Mouse (Mus musculus) mature B cell (primary cell): ENCODE data around the gene Fcnb.

Experiments
- in situ Hi-C: fragments of 300-500 bp; cut with MboI; formaldehyde crosslinking; loops from 2 replicates; pipeline ENCODE4 v1.14.3; 2019

Gene Fcnb

DNA sequence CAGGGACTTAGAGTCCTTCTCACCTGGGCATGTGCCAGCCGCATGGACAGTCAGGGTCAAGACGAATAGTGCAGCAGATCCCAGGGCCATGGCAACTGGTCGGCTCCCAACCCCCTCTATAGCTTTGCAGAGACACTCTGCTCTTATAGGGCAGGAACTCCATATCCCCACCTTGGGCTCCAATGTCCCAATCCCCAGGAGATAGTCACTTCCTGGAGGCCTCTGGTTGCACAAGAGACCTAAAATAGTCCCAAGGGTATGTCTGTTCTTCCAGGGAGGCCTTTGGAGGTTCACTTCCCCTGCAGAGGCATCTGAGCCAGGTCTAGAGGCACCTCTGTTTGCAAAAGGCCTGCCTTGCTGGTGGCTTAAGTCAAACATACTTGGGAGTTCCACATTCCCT is at the start of gene Fcnb:
Gene Fcnb, minus strand, starts transcription at position 118 of the 400 bp plus-strand sequence.
- in situ Hi-C loops: no loop called here

GRCm38 (mm10) chr2:28133833-28134232 is 49.1 kb upstream of the Fcnb start:
- in situ Hi-C loops: no loop called here

- in situ Hi-C loops: no loop called here
These were observed 47.4 kb upstream of the Fcnb start for GRCm38 (mm10) chr2:28132117-28132516.

GRCm38 (mm10) chr2:28126763-28127438 is 42.2 kb upstream of the Fcnb start:
- in situ Hi-C loops: no loop called here

GRCm38 (mm10) chr2:28123910-28124309 is 39.2 kb upstream of the Fcnb start:
- in situ Hi-C loops: no loop called here

GRCm38 (mm10) chr2:28121309-28121708 is 36.6 kb upstream of the Fcnb start:
- in situ Hi-C loops: no loop called here

GRCm38 (mm10) chr2:28120342-28120741 is 35.7 kb upstream of the Fcnb start:
- in situ Hi-C loops: no loop called here

DNA sequence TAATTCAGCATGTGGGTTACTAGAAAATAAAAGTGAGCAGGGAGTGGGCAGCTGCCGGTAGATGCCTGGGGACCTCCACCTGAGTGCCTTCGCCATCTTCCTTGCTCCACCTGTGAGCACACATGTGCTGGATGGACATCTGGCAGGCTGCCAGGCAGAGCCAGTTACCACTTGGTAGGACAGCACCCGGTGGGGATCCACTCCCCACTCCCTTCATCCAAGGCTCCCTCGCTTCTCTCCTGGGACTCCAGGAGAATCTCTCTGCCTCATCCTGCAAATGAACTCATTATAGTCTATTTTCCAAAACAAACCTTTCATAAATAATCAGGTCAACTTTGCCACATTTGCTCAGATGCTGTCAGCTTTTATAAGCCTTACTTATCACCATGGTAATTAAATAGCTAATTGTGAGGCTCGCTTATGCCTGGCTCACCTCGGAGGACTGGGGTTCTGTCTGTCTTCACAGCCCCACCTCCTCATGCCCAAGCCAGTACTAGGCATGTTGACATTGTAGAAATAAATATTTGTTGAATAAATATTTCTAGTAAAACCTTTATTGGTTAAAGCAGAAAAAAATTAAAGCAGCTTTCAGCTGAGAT is 33.9 kb upstream of the Fcnb start:
- in situ Hi-C loops: no loop called here

DNA sequence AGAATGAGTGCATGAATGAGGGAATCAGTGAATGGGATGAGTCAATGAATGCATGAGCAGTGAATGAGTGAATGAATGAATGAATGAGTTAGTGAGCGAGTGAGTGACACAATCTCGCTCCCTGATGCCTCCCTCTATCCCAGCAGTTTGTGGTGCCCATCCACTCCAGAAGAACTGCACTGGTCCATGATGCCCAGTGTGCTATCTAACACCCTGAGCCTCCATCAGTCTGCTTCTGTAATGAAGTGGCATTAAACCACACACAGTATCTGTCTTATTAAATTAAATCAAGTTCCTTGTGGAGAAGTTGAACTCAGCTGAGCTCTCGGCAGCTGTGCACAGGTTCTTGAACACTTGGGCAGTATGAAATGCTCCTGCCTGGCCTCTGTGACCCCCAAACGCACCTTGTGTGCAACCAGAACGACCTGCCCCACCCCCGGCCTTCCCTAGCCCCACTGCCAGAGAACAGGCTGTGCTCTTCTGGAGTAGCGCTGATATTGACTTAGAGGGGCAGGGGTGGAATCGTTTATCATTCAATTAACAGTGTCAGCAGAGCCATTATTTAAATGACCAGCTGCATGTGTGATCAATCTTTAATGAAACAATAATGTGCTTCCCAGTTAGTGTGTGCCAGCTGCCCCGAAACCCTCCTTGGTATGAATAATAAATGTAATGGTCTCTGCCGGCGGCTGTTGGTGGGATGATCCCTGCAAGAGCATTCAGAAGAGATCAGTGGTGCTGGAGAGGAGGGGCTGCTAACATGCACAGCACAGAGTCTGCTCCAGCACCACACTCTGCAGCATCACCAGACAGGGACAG is 33.0 kb upstream of the Fcnb start:
- in situ Hi-C loops: no loop called here

DNA sequence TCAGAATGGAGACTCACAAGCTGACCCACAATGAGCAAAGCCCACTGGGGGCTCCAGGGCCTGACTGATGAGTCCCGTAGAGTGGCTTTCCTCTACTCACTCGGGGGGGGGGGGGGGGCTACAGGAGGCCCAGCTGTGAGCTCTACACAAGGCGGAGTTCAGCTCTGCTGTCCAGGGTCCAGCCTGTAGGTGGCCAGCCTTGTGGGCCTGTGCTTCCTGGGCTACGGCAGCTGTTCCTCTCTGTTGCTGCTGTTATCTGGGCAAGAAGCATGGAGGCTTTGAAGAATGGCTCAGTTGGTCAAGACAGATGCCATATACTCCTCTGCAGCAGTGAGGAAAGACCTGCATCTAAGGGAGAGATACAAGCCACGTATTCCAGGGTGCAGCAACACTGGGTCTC is 24.1 kb upstream of the Fcnb start:
- in situ Hi-C loops: no loop called here

DNA sequence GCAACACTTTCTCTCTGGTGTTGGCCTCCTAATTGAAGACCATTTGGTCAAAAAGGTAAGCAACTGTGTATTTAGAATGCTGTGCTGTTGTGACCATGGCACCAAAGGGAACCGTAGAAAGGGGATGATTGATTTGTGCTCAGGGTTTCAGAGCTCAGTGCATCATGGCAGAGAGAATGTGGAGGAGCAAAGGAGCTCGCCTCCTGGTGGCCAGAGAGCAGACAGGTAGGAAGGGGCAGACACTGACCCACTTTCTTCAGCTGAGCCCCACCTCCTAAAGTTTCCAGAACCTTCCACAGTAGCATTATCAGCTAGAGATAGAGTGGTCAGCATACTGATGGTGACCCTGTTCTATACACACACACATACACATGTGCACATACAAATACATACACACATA is 21.3 kb upstream of the Fcnb start:
- in situ Hi-C loops: no loop called here

DNA sequence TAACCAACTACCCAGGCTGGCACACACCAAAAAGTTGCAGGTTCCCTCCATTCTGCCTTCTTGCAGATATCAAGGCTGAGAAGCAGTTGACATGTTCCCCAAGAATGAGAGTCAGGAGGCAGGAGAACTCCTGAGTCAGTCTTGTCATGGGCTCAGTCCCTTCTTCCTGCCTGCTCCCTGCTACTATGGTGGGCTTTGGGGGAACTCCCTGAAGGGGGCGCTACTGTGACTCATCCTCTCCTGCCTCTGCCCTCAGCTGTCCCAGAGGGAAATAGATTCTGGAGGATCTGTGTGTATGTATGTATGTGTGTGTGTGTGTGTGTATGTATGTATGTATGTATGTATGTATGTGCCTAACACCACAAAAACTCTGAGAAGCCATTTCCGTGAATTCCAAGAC is 19.0 kb upstream of the Fcnb start:
- in situ Hi-C loops: no loop called here

DNA sequence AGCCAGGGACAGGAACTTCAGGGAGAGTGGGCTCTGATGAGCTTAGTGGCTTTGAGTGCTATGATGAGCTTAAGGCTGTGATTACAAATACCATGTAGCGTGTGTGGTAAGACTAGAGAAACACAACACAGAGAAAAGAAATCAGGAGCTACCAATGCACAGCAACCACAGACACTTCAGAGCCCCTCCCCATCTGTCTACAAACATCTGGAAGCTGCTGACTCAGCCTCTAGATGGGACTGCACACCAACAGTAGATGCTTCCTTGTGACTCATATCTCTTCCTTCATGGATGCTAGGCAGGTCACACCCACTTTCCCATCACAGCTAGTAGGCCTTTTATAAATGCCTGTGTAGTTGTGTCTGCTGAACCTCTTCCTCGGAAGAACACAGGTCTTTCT is 17.2 kb upstream of the Fcnb start:
- in situ Hi-C loops: no loop called here

DNA sequence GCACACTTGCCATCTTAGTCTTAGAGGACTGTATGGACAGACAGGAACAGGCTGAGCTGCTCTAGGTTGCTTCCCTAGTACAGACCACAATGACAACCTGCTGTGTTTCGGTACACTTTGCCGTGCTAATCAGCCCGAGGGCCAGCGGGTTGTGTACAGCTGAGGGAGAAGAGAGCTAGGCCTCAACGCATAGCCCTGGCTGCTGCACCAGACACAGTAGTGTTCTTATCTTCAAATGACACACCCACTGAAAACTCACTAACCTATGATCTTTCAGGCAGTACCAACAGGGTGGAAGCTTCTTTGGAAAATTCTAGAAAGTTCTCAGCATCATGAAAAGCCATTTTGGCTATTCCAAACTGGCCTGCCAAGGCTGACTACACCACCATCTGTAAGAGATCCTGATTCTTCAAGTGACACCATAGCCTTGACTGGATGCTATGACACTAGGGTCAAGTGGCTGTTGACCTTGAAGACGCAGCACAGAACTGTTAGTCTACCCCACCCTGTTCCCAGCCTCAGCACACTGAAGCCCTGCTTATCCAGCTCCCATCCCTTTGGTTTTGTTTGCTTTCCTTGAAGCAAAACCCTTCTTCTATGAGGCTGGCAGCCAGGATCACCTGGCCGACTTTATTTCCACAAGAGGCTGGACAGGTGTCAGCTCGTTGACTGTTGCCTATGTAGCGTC is 16.3 kb upstream of the Fcnb start:
- in situ Hi-C loops: no loop called here

DNA sequence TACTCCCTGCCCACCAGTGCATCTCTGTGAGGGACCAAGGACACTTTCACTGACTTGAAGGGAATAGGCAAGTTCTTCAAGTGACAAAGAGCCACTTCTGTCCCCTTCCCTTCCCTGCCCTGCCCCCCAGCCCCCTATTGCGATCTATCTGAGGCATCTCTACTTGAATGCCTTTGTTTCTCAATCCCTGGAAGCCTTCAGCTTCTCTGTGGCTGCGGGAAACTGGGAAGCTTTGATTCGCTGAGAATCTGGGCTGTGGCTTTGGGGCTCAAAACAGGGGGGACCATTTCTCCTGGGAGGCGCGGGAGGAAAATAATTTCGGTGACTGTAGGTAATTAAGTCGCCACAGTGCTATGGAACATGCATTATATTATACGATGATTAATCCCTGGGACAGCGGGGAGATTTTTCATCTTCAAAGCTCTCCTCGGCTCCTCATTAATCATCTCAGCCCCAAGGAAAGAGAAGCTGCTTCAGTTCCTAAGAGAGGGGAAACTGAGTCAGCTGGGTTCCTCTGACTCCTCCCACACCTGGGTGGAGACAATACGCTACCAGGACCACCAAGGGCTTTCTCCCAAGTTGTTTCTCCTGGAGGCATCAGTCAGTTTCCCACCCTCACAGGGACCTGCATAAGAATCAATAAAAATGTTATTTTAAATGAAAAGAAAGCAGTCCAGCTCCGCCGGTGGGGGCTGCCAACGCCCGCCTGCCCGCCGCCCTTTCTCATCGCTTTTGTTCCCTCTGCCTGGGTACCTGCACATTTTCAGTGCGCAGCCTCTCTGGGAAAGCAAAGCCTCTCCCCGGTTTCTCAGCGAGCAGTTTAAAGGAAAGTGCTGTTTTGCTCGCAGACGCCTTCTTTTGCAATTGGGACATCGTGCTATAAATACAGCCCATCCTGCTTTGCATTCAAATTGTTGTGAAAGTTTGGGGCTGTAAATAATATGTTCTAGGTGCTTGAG is 14.1 kb upstream of the Fcnb start:
- in situ Hi-C loops: no loop called here

DNA sequence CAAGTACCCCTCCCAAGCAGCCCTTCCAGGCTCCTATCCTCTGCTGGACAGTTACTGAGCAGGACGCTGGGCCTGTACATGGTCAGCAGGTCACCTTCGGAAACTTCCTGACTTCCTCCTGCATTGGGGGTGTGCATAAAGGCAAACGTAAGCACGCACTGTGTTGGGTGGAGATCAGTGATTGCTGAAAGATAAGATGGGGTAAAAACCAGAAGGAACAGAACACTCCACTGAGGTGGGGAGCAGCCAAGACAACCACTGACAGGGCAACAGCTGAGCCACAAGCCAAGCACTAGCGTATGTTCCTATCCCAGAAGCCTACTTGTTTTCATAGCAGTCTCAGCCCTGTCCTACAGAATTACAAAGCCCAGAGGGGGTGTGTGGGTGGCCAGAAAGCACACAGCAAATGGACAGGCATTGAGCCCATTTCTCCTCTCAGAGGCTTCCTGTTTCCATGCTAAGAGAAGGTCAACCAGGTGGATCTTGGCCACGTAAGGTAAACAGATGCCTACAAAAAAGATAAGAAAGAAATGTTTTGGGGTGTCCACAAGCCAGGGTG is 12.1 kb upstream of the Fcnb start:
- in situ Hi-C loops: no loop called here

DNA sequence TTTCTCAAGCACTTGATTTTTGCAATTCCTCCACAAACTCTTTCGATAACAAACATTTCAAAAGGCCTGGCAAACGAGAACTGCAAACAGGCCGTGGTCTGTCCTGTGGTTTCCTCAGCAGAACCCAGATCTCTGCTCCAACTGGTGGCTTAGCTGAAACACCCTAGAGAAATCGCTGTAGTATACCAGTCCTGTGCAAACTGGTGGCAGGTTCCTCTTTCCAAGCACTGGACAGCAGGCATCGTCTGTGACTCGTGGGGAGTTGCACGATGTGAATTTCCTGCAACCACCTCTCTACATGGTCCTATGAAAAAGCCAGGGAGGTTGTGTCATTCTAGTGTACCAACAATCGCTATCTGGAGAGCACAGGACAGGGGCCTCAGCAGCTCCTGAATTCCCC is 7.4 kb upstream of the Fcnb start:
- in situ Hi-C loops: no loop called here

DNA sequence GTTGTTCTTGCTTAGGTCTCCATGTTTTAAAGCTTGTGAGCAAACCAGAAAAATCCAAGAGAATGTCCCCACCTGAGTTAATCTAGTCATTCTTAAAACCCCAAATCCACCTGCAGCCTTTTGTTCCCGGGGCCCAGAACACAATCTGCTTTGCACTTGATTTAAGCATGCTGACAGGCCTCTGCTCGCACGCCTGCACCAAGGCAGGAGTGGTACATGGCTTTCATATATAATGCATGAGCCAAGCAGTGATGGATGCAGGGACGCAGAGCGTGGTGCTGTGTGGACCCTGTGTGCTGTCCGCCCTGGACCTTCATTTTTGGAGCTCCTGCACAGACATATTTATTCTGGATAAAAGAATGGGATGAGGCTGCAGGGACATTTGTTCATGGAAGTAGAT is 6.4 kb upstream of the Fcnb start:
- in situ Hi-C loops: no loop called here

- in situ Hi-C loops: no loop called here
These were observed 5.8 kb upstream of the Fcnb start for GRCm38 (mm10) chr2:28090299-28091008.

DNA sequence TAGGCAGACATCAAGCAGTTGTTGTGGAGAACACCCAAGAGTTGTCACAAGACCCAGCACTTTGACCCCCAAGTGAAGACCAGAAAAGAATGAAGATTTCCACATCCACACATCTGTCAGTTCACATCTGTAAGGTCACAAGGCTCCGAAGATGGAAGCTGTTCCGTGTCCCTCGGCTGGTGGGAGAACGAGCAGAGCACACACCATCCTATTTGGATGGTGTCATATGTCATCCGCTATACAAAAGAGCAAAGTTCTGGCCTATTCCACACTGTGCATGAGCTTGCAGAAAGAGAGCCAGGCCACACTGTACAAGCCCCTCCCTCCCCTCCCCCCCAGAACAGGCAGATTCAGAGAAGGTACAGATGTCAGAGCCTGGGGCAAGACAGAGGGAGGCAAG is 4.4 kb upstream of the Fcnb start:
- in situ Hi-C loops: no loop called here
